In the genomic region with DNA sequence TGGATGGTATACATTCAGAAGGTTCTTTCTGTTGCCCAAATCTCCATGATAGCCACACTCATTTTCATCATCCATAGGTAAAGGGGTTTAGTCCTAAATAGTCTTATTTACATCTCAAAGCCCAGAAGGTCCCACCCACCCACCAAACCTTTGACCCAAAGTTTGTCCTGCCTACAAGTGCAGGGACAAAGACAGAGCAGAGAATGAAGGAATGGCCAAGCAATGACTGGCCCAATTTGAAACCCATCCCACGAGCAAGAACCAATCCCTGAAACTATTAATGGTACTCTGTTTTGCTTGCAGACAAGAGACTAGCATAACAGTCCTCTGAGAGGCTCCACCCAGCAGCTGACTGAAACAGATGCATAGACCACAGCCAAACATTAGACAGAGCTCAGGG, we compare ENCODE assay signal across 13 mouse cellular contexts.
DNase-seq lines count a peak whose midpoint lies in the region.
"Had no signal": no experiment of that assay in that cellular context is flagged by ENCODE, and none has a peak within 500 bp of the region (broad histone marks: within the 10 kb centered on the region; RNA-seq: fewer than 3 reads in every experiment).

No protein-coding gene starts in this region.

- DNase-seq in ES-CJ7 (ENCODE audit: low read depth, low spot score), result peak; percentile 93
- peak; percentile 59 for DNase-seq in R1 (ENCODE audit: low read depth, low spot score)
- no peak for DNase-seq in adrenal gland, postnatal 10 days
- no peak for DNase-seq in kidney, adult 18-20 months
- DNase-seq in kidney, adult 9 months, result no peak
- DNase-seq: adrenal gland, adult 8-10 months; adrenal gland, postnatal 25 days; cerebellum, adult 11-12 months; cerebellum, adult 2 months; cerebellum, adult 9-10 months; cerebellum, postnatal 10 days; cerebellum, postnatal 25 days; forebrain, postnatal 0 days had no signal

Comparison
In these comparisons a context has a peak if more than half of its experiments do, and no peak if none do; other contexts are left out.
1. DNase-seq: peak in ES-CJ7 (single experiment) and R1 (single experiment); none in adrenal gland, postnatal 10 days (single experiment), kidney, adult 18-20 months (single experiment) and kidney, adult 9 months (single experiment).